Mouse (Mus musculus) adrenal gland, postnatal 36 days (tissue): ENCODE measurements around the gene Sys1. TPM values are rescaled to one million over a fixed set of nuclear protein-coding genes. Genes with fewer than 3 reads are reported as not detected.

Source experiments
- total RNA-seq, 2 experiments: library from RNA; stranded (reverse); gene quantifications; 2 replicates each; pipeline ENCODE4 v1.2.3; 2021

Gene Sys1
- total RNA-seq, 2 experiments from 2014 or later, result 28.3 to 33.2 TPM

Other genes with a start within 250 kb of the Sys1 start
- not detected for gene Wfdc15b, start 235.3 kb upstream of the Sys1 start, total RNA-seq
- gene Svs2, start 218.5 kb upstream of the Sys1 start, total RNA-seq, result not detected
- not detected for gene Svs3b, start 200.3 kb upstream of the Sys1 start, total RNA-seq
- gene Svs4, start 178.5 kb upstream of the Sys1 start, total RNA-seq, result not detected
- gene Svs3a, start 167.7 kb upstream of the Sys1 start, total RNA-seq, result not detected
- gene Svs6, start 140.2 kb upstream of the Sys1 start, total RNA-seq, result not detected
- 1 to 10 TPM; 2.7 to 4.3 TPM for gene Svs5, start 124.2 kb upstream of the Sys1 start, total RNA-seq
- gene Slpi, start 67.9 kb upstream of the Sys1 start, total RNA-seq, result 10 to 100 TPM; 17.0 to 18.0 TPM
- not detected for gene Rbpjl, start 53.8 kb upstream of the Sys1 start, total RNA-seq
- 1 to 10 TPM in 1 of 2 experiments, under 1 TPM in 1; 0.92 to 1.4 TPM for gene Matn4, start 51.8 kb upstream of the Sys1 start, total RNA-seq
- 100 to 1,000 TPM; 116 to 144 TPM for gene Sdc4, start 13.1 kb upstream of the Sys1 start, total RNA-seq
- gene Gm20458, start 4.0 kb downstream of the Sys1 start, total RNA-seq, result 1 to 10 TPM; 5.0 to 8.4 TPM
- not detected for gene Trp53tg5, start 16.8 kb downstream of the Sys1 start, total RNA-seq
- 10 to 100 TPM in 1 of 2 experiments, 1 to 10 TPM in 1; 8.0 to 12.5 TPM for gene Dbndd2, start 29.1 kb downstream of the Sys1 start, total RNA-seq
- 10 to 100 TPM; 74.0 to 98.3 TPM for gene Pigt, start 40.6 kb downstream of the Sys1 start, total RNA-seq
- not detected for gene Wfdc2, start 105.4 kb downstream of the Sys1 start, total RNA-seq
- not detected for gene Spint3, start 116.5 kb downstream of the Sys1 start, total RNA-seq
- under 1 TPM in 1 of 2 experiments, not detected in 1; 0.40 TPM for gene Wfdc6a, start 128.5 kb downstream of the Sys1 start, total RNA-seq
- gene Eppin, start 136.6 kb downstream of the Sys1 start, total RNA-seq, result not detected
- gene Wfdc6b, start 156.6 kb downstream of the Sys1 start, total RNA-seq, result not detected
- not detected for gene Wfdc8, start 156.7 kb downstream of the Sys1 start, total RNA-seq
- not detected for gene Wfdc16, start 181.8 kb downstream of the Sys1 start, total RNA-seq
- not detected for gene Wfdc10, start 199.1 kb downstream of the Sys1 start, total RNA-seq
- gene Wfdc9, start 199.6 kb downstream of the Sys1 start, total RNA-seq, result not detected
- gene Wfdc11, start 217.1 kb downstream of the Sys1 start, total RNA-seq, result not detected
- not detected for gene Wfdc13, start 228.1 kb downstream of the Sys1 start, total RNA-seq
- not detected for gene Spint4, start 241.5 kb downstream of the Sys1 start, total RNA-seq